Mouse (Mus musculus) E14TG2a.4 (cell line): ENCODE measurements around the gene Srd5a2.
A peak's percentile ranks its signal among the peaks of the same experiment; 100 is the strongest.
"Not testable (repeated sequence)": the region's sequence is repeated elsewhere in the genome, so short reads cannot be mapped to it uniquely, and the experiment has no call there.

Source experiments
- H3K27me3 ChIP-seq: 2 replicates; pipeline ENCODE4 v1.6.1; 2014; ENCODE audit warnings: low read length, control low read depth; ENCODE audit not compliant: insufficient read depth
- H3K36me3 ChIP-seq: 2 replicates; pipeline ENCODE4 v1.6.1; 2014; ENCODE audit warnings: low read length, control low read depth; ENCODE audit not compliant: insufficient read depth
- H3K4me1 ChIP-seq: replicated peaks from 2 replicates; pipeline ENCODE4 v1.6.1; 2014; ENCODE audit warnings: low read depth, low read length, control low read depth
- H3K4me3 ChIP-seq: replicated peaks from 2 replicates; pipeline ENCODE4 v1.5.1; 2014; ENCODE audit warnings: mild to moderate bottlenecking, low read length
- H3K9me3 ChIP-seq: 2 replicates; pipeline ENCODE4 v1.6.1; 2014; ENCODE audit warnings: low read length, control low read depth
- CTCF ChIP-seq: conservative IDR thresholded peaks from 2 replicates; pipeline ENCODE4 v1.5.1; 2014; ENCODE audit warnings: low read length
- NANOG ChIP-seq: IDR thresholded peaks from 2 replicates; pipeline ENCODE4 v1.6.1; 2014; ENCODE audit warnings: borderline replicate concordance, low read length, mixed read lengths
- POU5F1 ChIP-seq: IDR thresholded peaks from 2 replicates; pipeline ENCODE4 v1.6.1; 2014; ENCODE audit warnings: low read length, borderline replicate concordance

The Srd5a2 gene

GRCm38 (mm10) chr17:74047210-74048082, at the start of gene Srd5a2:
Gene Srd5a2 (minus strand): TSS chr17:74047916.
- TF ChIP-seq NANOG, result no peak
- no peak for TF ChIP-seq CTCF
- Histone ChIP-seq H3K27me3 (peaks cover 59% of the 10 kb centered on the region), H3K9me3 (peaks cover 11% of the 10 kb centered on the region)

DNA sequence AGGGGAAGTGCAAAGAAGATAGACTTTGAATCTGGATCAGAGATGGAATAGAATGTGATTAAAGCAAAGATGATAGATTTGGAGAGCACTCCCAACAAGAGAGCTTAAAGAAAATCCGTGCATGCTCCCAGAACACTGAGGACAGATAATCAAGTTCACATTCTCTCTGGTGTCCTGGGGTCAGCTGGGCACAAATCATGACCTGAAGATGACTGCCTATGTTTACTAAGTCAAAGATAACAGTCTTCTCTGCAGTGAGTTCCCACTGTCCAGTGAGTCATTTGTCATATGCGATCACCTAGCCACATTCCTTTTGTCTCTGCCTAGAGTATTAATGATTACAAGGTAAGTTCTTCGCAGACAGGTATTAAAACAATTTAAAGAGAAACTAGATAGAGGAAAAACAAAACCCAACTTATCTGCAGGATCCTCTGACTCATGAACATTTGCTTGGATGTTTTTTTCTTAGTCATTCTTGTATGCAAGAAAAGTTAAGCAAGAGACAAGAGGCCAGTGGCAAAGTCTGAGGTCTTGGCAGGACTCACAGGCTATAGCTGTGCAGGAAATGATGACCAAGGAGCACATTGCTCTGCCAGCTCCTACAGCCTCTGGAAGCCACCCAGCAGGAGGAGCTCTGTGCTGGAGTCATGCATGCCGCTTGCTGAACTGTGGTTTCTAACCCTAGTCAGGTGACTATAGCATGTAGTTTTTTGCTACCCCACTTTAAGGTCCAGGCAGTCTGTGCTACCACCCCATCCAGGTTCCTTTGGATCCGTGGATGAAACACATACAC, 41.4 kb upstream of the Srd5a2 start:
- Histone ChIP-seq H3K9me3 (peaks cover 6% of the 10 kb centered on the region), H3K27me3 (peaks cover 2% of the 10 kb centered on the region), H3K4me3 (no peak overlapping the region), H3K4me1 (peaks cover 3% of the 10 kb centered on the region; the same call in 1 of the 2 replicates), H3K36me3 (no peaks in the 10 kb centered on the region)
- TF ChIP-seq NANOG (no peak), POU5F1 (no peak), CTCF (no peak)

More at GRCm38 (mm10) chr17:74047210-74048082, at the start of gene Srd5a2:
- Histone ChIP-seq H3K4me1 (peaks cover 20% of the 10 kb centered on the region), H3K36me3 (no peaks in the 10 kb centered on the region), H3K4me3 (peak within 1 kb of the TSS; percentile 77)

- H3K4me3 ChIP-seq, result no peak overlapping the region
- peaks cover 2% of the 10 kb centered on the region for H3K27me3 ChIP-seq
- peaks cover 6% of the 10 kb centered on the region for H3K9me3 ChIP-seq
- H3K4me1 ChIP-seq, result peaks cover 4% of the 10 kb centered on the region; the same call in 1 of the 2 replicates
- TF ChIP-seq POU5F1, result no peak
- no peak for TF ChIP-seq NANOG
- TF ChIP-seq CTCF, result no peak
- H3K36me3 ChIP-seq, result no peaks in the 10 kb centered on the region
Observed at GRCm38 (mm10) chr17:74088016-74088415, 40.3 kb upstream of the Srd5a2 start.

DNA sequence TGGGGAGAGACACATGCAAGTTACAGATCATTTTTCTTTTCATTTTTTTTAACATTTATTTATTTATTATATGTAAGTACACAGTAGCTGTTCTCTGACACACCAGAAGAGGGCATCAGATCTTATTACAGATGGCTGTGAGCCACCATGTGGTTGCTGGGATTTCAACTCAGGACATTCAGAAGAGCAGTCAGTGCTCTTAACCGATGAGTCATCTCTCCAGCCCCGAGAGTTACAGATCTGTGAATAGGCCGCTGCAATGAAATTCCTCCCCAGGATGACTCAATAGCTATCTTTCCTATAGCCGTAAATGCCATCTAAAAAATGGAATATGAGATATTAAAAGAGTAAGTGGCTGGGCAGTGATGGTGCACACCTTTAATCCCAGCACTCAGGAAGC, 35.7 kb upstream of the Srd5a2 start:
- Histone ChIP-seq H3K9me3 (no peaks in the 10 kb centered on the region), H3K27me3 (peaks cover 7% of the 10 kb centered on the region), H3K36me3 (no peaks in the 10 kb centered on the region), H3K4me3 (no peak overlapping the region), H3K4me1 (peaks cover 11% of the 10 kb centered on the region; the same call in 1 of the 2 replicates)
- TF ChIP-seq CTCF (no peak), POU5F1 (no peak), NANOG (no peak)

- TF ChIP-seq CTCF (no peak), NANOG (no peak), POU5F1 (no peak)
- peaks cover 8% of the 10 kb centered on the region; the same call in 1 of the 2 replicates for H3K9me3 ChIP-seq
- H3K4me1 ChIP-seq, result peaks cover 14% of the 10 kb centered on the region; the same call in 1 of the 2 replicates
- H3K36me3 ChIP-seq, result no peaks in the 10 kb centered on the region
- H3K4me3 ChIP-seq, result no peak overlapping the region
- H3K27me3 ChIP-seq, result peaks cover 7% of the 10 kb centered on the region; the same call in 1 of the 2 replicates
Observed at GRCm38 (mm10) chr17:74080076-74080615, 32.4 kb upstream of the Srd5a2 start.

DNA sequence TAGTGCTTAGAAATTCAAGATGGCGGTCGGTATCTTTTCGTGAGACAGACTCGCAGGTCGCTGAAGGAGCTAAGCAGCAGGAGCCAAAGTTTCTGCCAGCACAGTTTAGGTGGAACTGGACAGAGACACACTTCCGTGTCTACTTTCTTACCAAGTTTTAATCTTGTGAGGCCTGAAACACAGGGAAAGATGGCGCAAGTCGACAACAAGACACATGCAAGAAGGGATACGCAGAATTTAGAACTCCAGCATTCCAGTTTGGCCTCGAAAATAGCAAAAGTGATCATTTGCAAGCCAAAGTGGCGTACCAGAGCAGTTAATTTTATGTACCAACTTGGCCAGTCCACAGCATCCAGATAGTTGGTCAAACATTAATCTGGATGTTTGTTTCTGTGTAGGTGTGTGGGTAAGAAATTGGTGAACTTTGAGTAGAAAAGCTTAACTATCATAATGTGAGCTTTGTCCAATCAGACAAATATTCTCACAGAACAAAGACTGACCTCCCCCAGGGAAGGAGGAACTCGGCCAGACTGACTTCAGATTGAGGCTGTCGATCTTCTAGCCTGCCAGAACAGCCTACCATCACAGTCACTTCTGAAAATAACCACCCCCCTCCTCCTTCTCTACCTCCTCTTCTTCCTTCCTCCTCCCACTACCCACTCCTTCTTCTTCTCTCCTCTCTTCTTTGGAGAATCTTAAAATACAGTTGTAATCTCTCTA, 31.2 kb upstream of the Srd5a2 start:
- Histone ChIP-seq H3K27me3 (peaks cover 7% of the 10 kb centered on the region; the same call in 1 of the 2 replicates), H3K4me1 (peaks cover 10% of the 10 kb centered on the region; the same call in 1 of the 2 replicates), H3K4me3 (no peak overlapping the region), H3K9me3 (peaks cover 8% of the 10 kb centered on the region; the same call in 1 of the 2 replicates), H3K36me3 (no peaks in the 10 kb centered on the region)
- TF ChIP-seq CTCF (no peak), POU5F1 (no peak), NANOG (no peak)

DNA sequence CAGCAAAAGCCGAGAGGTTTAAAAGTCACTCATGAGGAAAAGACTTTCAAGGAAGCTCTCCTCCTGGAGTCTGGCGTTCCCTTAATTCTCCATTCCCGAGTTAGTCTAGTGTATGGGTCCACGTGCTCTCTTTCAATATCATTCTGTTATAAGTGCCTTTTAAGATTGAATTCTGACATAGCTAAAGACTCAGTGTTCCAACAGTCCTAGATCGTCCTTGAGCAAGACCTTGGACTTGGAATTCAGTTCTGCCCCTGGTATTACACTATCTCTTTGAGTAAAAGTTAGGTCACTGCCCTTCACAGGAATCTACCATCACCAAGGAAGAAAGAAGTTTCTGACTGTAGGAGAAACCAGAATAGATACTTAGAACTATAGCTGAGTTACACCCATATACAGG, 25.4 kb upstream of the Srd5a2 start:
- H3K36me3 ChIP-seq, H3K4me1 ChIP-seq, H3K27me3 ChIP-seq, H3K4me3 ChIP-seq: not testable (repeated sequence)
- peaks cover 34% of the 10 kb centered on the region for H3K9me3 ChIP-seq

- H3K4me3 ChIP-seq, H3K27me3 ChIP-seq, H3K36me3 ChIP-seq, H3K4me1 ChIP-seq: not testable (repeated sequence)
- H3K9me3 ChIP-seq, result peaks cover 16% of the 10 kb centered on the region
Observed at GRCm38 (mm10) chr17:74062763-74063162, 15.0 kb upstream of the Srd5a2 start.
